Mouse (Mus musculus): ENCODE data around the gene Elp1.

GRCm38 (mm10) chr4:56801907-56802668, at the start of gene Elp1, which contains the start of gene Fam206a:
- no peak for TF ChIP-seq EP300 (IDR thresholded peaks at IDR 0.05; ENCODE audit: low read depth)
- no peak for TF ChIP-seq CTCF (IDR thresholded peaks at IDR 0.05; ENCODE audit: low read depth)

Data from heart, postnatal 0 days (tissue).